Mouse (Mus musculus): ENCODE data around the gene Rnf135.
"Not testable (repeated sequence)": the region's sequence is repeated elsewhere in the genome, so short reads cannot be mapped to it uniquely, and the experiment has no call there.

Rnf135 gene

GRCm38 (mm10) chr11:80183705-80184255 lies at the start of gene Rnf135:
Gene Rnf135 (plus strand): TSS chr11:80183851.
- peak; percentile 86 for DNase-seq (ENCODE audit: low read depth, low spot score)
- H3K27me3 ChIP-seq (ENCODE audit: control insufficient read depth, insufficient read depth, low read length, poor library complexity, severe bottlenecking), result no peaks in the 10 kb centered on the region
- no peaks in the 10 kb centered on the region for H3K36me3 ChIP-seq (ENCODE audit: control insufficient read depth, insufficient read depth, low read length, poor library complexity, severe bottlenecking)

- H3K27me3 ChIP-seq (ENCODE audit: control insufficient read depth, insufficient read depth, low read length, poor library complexity, severe bottlenecking), result no peaks in the 10 kb centered on the region
Observed at GRCm38 (mm10) chr11:80134744-80135143, 48.9 kb upstream of the Rnf135 start.

DNA sequence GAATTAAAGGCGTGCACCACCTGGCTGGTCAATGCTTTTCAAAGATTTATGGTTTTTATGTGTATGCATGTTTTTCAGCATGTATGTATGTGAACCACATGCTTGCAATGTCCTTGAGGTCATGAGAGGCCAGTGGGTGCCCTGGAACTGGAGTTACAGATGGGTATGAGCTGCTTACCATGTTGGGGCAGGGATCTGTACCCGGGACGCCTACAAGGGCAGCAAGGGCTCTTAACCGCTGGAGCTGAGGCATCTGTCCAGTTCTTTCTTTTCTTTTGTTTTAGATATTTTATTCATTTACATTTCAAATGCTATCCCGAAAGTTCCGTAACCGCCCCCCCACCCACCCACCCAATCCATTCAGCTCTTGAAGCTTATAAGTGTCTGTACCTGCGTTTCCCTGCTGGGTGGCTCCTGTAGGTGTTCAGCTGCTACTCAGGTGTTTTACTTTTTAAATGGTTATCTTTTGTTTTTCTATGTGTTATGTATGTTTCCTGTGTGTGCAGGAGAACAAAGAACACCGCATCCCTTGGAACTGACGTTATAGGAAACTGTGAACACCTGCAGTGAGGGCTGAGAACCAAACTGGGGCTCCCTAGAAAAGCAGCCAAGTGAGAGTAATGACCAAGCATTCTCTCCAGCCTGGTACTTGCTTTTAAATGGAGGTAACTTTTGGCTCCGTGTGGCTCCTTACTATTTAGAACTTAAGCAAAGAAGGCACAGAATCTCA lies 47.5 kb upstream of the Rnf135 start:
- Histone ChIP-seq H3K36me3 (ENCODE audit: control insufficient read depth, insufficient read depth, low read length, poor library complexity, severe bottlenecking) (0 out of 2 replicates have a peak, but pooled peaks cover 2% of the 10 kb centered on the region), H3K27me3 (ENCODE audit: control insufficient read depth, insufficient read depth, low read length, poor library complexity, severe bottlenecking) (no peaks in the 10 kb centered on the region)
- no peak for DNase-seq (ENCODE audit: low read depth, low spot score)

More at GRCm38 (mm10) chr11:80134744-80135143, 48.9 kb upstream of the Rnf135 start:
- DNase-seq (ENCODE audit: low read depth, low spot score), result no peak
- H3K36me3 ChIP-seq (ENCODE audit: control insufficient read depth, insufficient read depth, low read length, poor library complexity, severe bottlenecking), result 0 out of 2 replicates have a peak, but pooled peaks cover 2% of the 10 kb centered on the region

- no peak for DNase-seq (ENCODE audit: low read depth, low spot score)
- 0 out of 2 replicates have a peak, but pooled peaks cover 2% of the 10 kb centered on the region for H3K36me3 ChIP-seq (ENCODE audit: control insufficient read depth, insufficient read depth, low read length, poor library complexity, severe bottlenecking)
Observed at GRCm38 (mm10) chr11:80136786-80137185, 46.9 kb upstream of the Rnf135 start.

DNA sequence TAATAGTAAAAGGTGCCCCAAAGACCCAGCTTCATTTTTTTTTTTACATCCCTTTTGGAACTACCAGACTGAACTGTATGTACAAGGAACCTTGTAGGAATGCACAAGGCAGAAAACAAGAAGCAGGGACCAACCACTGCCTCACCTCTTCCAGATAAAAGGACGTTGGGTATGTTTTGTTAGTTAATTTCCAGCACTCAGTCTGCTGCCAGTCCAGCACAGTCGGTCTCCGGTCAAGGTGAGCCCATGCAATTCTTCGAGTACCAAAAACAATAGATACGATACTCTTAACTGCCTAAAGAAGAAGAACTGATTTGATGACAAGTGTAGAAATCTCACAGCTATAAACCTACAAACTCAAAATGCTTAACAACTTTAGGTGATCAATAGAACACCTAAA lies 45.9 kb upstream of the Rnf135 start:
- Histone ChIP-seq H3K27me3 (ENCODE audit: control insufficient read depth, insufficient read depth, low read length, poor library complexity, severe bottlenecking) (no peaks in the 10 kb centered on the region), H3K36me3 (ENCODE audit: control insufficient read depth, insufficient read depth, low read length, poor library complexity, severe bottlenecking) (0 out of 2 replicates have a peak, but pooled peaks cover 2% of the 10 kb centered on the region)
- DNase-seq (ENCODE audit: low read depth, low spot score), result no peak

More at GRCm38 (mm10) chr11:80136786-80137185, 46.9 kb upstream of the Rnf135 start:
- no peaks in the 10 kb centered on the region for H3K27me3 ChIP-seq (ENCODE audit: control insufficient read depth, insufficient read depth, low read length, poor library complexity, severe bottlenecking)

DNA sequence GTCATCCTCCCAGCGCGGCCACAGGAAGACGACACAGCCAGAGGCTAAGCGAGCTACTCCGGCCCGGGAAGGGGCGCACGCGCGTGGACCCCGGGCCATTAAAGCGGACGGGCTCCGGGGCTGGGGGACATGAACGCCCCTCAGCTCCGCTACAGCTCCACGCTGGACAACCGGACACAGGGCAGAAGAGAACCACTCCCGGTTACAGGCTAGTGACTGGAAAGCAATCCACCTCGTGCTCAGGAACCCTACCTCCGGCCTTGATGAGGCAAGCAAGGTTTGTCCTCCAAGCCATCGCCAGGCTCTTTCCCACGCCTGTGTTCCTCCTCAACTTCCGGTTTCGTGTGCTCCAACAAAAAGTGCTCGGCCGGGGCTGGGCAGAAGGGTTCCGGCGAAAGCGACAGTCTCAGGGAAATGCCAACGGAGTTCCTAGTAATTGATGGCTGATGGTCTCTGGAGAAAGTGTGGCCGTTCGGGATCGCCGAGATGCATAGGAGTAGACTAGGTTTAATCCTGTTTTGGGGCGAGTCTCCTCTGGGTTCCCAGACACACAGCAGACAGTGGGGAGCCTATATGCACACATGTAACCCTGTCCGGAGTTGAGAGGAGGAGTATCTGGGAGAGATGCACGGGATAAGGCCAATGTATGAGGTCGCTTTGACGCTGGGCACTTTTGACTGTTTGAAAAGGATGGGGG lies 41.7 kb upstream of the Rnf135 start, which contains the start of gene Tefm:
Gene Tefm, minus strand, starts transcription at position 351 of the 697 bp plus-strand sequence.
- Histone ChIP-seq H3K36me3 (ENCODE audit: control insufficient read depth, insufficient read depth, low read length, poor library complexity, severe bottlenecking) (0 out of 2 replicates have a peak, but pooled peaks cover 2% of the 10 kb centered on the region), H3K27me3 (ENCODE audit: control insufficient read depth, insufficient read depth, low read length, poor library complexity, severe bottlenecking) (no peaks in the 10 kb centered on the region)
- DNase-seq (ENCODE audit: low read depth, low spot score), result peak; percentile 73

GRCm38 (mm10) chr11:80142872-80143271 lies 40.8 kb upstream of the Rnf135 start:
- no peak for DNase-seq (ENCODE audit: low read depth, low spot score)
- H3K36me3 ChIP-seq (ENCODE audit: control insufficient read depth, insufficient read depth, low read length, poor library complexity, severe bottlenecking), result no peaks in the 10 kb centered on the region
- no peaks in the 10 kb centered on the region for H3K27me3 ChIP-seq (ENCODE audit: control insufficient read depth, insufficient read depth, low read length, poor library complexity, severe bottlenecking)

GRCm38 (mm10) chr11:80145787-80146275 lies 37.8 kb upstream of the Rnf135 start:
- H3K27me3 ChIP-seq (ENCODE audit: control insufficient read depth, insufficient read depth, low read length, poor library complexity, severe bottlenecking), result no peaks in the 10 kb centered on the region
- H3K36me3 ChIP-seq (ENCODE audit: control insufficient read depth, insufficient read depth, low read length, poor library complexity, severe bottlenecking), result no peaks in the 10 kb centered on the region
- DNase-seq (ENCODE audit: low read depth, low spot score), result peak; percentile 78

DNA sequence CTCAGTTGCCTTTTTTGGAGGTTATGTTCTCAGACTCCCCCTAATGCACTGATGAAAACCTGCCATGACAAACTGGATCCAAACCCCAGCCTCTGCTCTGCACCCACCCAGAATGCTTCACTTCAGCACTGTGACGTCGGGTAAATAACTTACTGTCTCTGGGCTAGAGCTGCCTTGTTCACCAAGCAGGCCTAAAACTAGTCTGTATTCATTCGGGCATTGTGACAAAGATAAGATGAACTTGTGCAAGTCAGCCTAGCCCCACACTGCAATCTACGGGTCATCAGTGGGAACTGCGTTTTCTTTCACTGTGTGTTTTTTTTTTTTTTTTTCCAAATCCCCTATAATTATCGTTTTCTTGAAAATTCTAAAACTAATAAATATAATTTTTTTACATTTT lies 35.9 kb upstream of the Rnf135 start:
- no peaks in the 10 kb centered on the region for H3K27me3 ChIP-seq (ENCODE audit: control insufficient read depth, insufficient read depth, low read length, poor library complexity, severe bottlenecking)
- no peak for DNase-seq (ENCODE audit: low read depth, low spot score)
- H3K36me3 ChIP-seq (ENCODE audit: control insufficient read depth, insufficient read depth, low read length, poor library complexity, severe bottlenecking), result no peaks in the 10 kb centered on the region

GRCm38 (mm10) chr11:80148313-80148712 lies 35.3 kb upstream of the Rnf135 start:
- Histone ChIP-seq H3K27me3 (ENCODE audit: control insufficient read depth, insufficient read depth, low read length, poor library complexity, severe bottlenecking) (no peaks in the 10 kb centered on the region), H3K36me3 (ENCODE audit: control insufficient read depth, insufficient read depth, low read length, poor library complexity, severe bottlenecking) (no peaks in the 10 kb centered on the region)
- no peak for DNase-seq (ENCODE audit: low read depth, low spot score)

GRCm38 (mm10) chr11:80148974-80149373 lies 34.7 kb upstream of the Rnf135 start:
- not testable (repeated sequence) for H3K36me3 ChIP-seq (ENCODE audit: control insufficient read depth, insufficient read depth, low read length, poor library complexity, severe bottlenecking); H3K27me3 ChIP-seq (ENCODE audit: control insufficient read depth, insufficient read depth, low read length, poor library complexity, severe bottlenecking); DNase-seq (ENCODE audit: low read depth, low spot score)

- no peaks in the 10 kb centered on the region for H3K27me3 ChIP-seq (ENCODE audit: control insufficient read depth, insufficient read depth, low read length, poor library complexity, severe bottlenecking)
- no peak for DNase-seq (ENCODE audit: low read depth, low spot score)
- no peaks in the 10 kb centered on the region for H3K36me3 ChIP-seq (ENCODE audit: control insufficient read depth, insufficient read depth, low read length, poor library complexity, severe bottlenecking)
Observed at GRCm38 (mm10) chr11:80149412-80150023, 34.1 kb upstream of the Rnf135 start.

DNA sequence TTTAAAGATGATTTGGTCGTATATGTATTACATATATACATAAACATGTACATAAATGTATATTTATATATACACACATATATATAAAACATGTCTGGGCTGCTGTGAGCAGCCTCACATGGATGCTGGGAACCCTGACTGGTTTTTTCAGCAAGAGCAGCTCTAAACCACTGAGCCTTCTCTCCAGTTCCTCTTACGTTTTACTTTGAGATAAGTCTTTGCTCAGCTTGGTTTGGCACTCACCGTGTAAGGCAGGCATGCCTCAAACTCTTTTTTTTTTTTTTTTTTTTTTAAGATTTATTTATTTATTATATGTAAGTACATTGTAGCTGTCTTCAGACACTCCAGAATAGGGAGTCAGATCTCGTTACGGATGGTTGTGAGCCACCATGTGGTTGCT lies 33.1 kb upstream of the Rnf135 start:
- Histone ChIP-seq H3K36me3 (ENCODE audit: control insufficient read depth, insufficient read depth, low read length, poor library complexity, severe bottlenecking) (no peaks in the 10 kb centered on the region), H3K27me3 (ENCODE audit: control insufficient read depth, insufficient read depth, low read length, poor library complexity, severe bottlenecking) (no peaks in the 10 kb centered on the region)
- no peak for DNase-seq (ENCODE audit: low read depth, low spot score)

DNA sequence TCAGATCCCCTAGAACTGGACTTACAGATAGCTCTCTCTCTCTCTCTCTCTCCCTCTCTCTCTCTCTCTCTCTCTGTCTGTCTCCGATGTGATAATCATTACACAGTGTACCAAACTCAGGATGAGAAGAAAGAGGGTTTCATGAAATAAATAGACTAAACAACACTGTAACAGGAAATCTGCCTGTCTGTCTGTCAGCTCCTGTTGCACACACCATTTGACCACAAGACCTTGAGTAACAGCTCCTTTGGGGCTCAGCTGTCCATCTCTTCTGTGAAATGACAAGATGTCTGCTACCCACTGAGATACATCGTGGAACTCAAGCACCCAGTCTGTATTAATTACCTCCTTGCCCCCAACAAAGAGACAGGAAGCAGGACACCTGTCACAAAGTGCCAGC lies 32.1 kb upstream of the Rnf135 start:
- no peak for DNase-seq (ENCODE audit: low read depth, low spot score)
- no peaks in the 10 kb centered on the region for H3K27me3 ChIP-seq (ENCODE audit: control insufficient read depth, insufficient read depth, low read length, poor library complexity, severe bottlenecking)
- no peaks in the 10 kb centered on the region for H3K36me3 ChIP-seq (ENCODE audit: control insufficient read depth, insufficient read depth, low read length, poor library complexity, severe bottlenecking)

Measured in splenic B cell, adult 2 months (primary cell).